Mouse (Mus musculus): ENCODE results near the gene Nxpe3.

GRCm38 (mm10) chr16:55841506-55841905, 53.6 kb downstream of the Nxpe3 start:
- TF ChIP-seq POLR2A (IDR thresholded peaks at IDR 0.05; ENCODE audit: borderline replicate concordance, extremely low read depth, insufficient read depth, insufficient read length, poor library complexity, severe bottlenecking) (no peak), CTCF (IDR thresholded peaks at IDR 0.05; ENCODE audit: borderline replicate concordance, extremely low read depth, insufficient read depth, insufficient read length) (no peak)

All from brain, embryonic 14.5 days (tissue).